Mouse (Mus musculus) right cerebral cortex, adult 18-20 months (tissue): ENCODE measurements around the gene Mmp25.

Experiments used
- DNase-seq: peaks from one replicate; pipeline ENCODE4 v3.0.0; 2022; ENCODE audit warnings: mixed read lengths

Mmp25 gene

DNA sequence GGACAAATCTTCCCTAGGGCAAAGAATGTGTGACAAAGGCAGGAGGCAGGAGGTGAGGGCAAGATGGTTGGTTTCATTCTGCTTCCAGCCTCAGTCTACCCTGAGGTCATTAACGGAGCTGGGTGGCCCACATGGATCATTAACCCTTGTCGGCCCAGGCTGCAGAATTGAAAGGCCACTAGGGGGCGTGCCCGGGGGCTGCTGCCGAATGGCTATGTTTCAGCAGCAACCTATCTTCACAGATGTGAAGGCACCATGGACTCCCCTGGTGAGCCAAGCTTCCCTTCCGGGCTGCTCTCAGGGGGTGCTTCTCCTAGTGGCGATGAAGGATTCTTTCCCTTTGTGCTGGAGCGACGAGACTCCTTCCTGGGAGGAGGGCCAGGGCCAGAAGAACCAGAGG is 16.4 kb upstream of the Mmp25 start:
- DNase-seq: no peak

DNA sequence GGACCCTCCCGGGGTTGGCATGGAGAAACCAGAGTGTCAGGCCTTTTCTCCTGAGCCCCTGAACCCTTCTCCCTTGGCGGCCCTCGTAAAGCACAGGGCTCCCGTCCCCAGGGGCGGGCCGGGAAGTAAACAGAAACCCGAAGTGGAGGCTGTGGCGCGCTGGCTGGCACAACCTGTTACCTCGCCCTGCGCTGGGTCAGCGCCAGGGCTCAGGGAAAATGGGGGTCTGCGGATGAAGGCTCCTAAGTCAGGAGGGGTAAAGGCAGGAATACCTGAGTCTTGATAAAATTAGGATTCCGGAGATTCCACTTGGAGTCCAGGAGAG is 15.8 kb upstream of the Mmp25 start:
- DNase-seq: no peak

DNA sequence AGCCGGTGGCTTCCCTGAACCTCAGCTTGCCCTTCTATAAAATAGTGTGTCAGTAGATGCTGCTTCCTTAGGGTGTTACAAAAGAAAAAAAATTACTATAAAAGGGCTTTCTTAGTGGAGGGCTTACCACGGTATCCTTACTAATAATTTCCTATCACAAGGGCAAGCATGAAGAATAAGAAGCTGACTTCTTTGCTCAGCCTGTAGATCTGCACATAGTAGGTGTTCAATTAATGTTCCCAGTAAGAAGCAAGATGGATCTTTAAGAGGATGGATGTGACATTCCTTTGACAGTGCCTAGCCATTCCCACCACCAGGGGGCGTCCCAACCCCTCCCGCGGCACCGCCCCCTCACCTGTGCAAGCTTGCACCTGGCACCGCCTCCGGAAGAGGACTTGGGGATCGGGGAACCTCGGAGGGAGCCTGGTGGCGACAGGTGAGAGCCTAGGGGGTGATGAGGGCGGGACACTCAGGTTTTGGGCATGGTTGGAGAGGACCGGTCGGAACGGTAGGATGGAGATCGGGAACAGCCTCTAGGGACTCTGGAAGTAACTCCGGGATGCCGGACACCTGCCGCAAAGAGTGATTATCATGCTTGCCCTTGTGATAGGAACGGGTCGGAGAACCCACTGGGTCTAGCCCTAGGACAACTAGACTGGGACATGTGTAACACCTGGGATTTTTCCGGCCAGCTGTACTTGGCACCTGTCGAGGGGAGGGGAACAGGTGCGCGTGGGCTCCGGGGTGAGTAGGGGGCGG is 15.2 kb upstream of the Mmp25 start, which contains the start of gene Bicdl2:
Gene Bicdl2 (plus strand): TSS at position 390 of the 759 bp plus-strand sequence.
- DNase-seq: no peak

DNA sequence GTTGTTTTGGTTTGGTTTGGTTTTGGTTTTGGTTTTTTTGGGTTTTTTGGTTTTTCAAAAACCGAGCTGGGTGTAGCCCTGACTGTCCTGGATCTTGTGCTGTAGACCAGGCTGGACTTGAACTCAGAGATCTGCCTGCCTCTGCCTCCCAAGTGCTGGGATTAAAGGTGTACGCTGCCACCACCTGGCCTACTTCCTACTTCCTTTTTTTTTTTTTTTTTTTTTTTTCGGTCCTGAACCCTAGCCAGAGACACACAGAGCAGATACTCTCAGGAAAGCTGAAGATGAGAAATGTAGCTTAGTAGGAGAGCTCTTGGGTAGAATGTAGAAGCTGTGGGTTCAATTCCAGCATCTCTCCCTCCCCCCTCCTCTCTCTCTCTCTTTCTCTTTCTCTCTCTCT is 13.4 kb upstream of the Mmp25 start:
- no peak for DNase-seq

DNA sequence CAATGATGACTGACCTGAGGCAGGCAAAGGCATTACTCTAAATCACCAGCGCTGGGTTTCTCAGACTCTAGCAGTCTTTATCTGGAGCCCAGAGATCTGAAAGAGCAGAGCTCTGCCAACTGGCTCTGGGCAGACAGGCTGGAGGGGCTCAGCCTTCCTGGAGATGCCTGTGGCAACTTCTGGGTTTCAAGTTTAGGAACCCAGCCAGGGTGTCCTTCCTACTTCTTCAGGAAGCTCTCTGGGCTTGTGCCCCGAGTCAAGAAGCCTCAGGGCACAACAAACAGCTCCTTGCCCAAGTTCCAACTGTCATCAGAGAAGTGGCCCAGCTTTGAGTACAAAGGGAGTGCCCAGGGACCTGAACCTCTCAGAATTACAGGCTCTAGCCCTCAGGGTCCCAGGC is 9.3 kb upstream of the Mmp25 start:
- DNase-seq: no peak

- DNase-seq: no peak
Measured at GRCm38 (mm10) chr17:23654001-23654400, 8.9 kb upstream of the Mmp25 start.

DNA sequence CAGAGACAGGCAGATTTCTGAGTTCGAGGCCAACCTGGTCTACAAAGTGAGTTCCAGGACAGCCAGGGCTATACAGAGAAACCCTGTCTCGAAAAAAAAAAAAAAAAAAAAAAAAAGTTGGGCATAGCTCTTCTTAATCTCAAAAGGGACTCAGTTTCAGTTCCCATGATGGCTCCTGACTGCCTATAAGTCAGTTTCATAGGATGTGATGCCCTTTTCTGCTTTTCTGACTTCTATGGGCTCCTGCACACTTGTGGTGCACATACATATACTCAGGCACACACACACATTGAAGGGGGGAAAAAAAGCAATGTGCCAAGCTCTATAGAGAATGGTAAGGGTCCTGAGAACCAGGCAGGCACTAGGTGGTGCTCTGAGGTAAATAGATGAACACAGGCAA is 8.2 kb upstream of the Mmp25 start:
- no peak for DNase-seq

- no peak for DNase-seq
Measured at GRCm38 (mm10) chr17:23651363-23651762, 6.3 kb upstream of the Mmp25 start.

- DNase-seq: no peak
Measured at GRCm38 (mm10) chr17:23645894-23646293, 817 bp upstream of the Mmp25 start.

DNA sequence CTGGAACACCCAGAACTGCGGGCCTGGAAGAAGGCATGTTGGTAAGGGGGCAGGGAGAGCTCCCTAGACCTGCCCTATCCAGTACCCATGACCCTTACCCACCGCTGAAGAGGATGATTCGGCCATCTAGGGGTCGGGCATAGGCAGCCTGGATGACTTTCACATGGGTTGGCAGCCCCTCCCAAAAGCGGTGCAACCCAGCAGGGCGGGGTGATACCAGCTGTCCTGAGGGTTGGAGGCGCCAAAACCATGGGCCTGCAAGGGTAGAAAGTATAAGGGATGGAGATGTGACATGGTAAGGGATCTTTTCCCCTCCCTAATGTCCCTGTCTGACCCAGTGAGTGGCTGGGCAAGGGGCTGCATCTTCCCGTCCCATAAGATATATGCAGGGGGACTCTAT is 13.8 kb downstream of the Mmp25 start:
- DNase-seq: no peak

DNA sequence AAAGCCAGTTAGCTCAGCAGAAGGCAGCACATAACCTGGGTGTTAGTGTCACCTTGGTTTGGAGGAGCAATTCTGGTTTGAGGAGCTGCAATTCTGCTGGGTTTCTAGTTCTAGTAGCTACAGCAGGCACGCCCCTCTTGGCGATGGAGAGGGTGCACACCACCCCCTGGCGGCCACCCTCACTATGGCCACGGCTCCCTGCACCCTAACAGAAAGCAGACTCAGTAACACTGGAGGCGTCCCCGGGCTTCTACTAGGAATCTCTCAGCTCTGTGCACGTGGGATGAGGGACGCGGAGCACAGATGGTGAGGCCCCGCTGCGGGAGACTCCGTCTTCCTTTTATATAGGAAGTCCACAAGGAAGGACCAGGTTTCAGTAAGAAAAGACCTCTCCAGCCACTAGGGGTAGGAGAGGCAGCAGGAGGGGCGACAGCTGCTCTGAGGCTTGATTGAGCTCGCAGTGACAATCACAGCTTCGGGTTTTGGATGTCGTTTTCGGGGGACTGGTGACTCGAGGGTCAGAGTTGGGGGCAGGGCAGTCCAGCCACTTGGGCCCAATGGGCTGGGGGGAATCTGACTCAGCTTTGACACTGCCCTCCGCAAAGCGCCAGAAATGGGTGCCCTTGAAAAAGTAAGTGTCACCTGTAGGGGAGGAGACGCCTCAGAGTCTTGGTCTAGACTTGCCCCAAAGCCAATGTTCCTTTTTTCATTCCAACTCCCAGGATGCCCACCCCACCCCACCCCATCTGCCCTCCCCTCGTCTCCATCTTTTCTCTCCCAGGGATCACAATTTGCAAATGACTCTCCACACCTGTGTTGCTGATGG is 14.7 kb downstream of the Mmp25 start:
- peak; percentile 87 for DNase-seq

- no peak for DNase-seq
Measured at GRCm38 (mm10) chr17:23627813-23628212, 17.3 kb downstream of the Mmp25 start.

DNA sequence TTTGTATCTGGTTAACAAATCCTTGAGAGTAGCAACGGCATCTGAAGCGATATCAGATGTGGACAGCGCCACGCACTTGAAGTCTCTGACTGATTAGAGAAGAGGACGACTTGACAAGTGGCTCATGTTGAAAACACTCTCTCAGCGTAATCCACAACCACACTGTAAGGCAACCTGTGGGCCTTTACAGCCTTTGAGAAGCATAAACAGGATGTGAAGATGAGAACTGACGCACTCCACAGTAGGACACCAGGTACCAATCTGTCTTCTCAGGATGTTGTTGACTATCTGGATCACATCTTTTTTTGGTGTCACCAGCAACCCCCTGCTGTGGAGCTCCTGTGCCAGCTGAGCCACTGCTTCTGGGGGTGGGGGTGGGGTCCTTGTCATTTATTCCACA is 24.7 kb downstream of the Mmp25 start:
- no peak for DNase-seq

DNA sequence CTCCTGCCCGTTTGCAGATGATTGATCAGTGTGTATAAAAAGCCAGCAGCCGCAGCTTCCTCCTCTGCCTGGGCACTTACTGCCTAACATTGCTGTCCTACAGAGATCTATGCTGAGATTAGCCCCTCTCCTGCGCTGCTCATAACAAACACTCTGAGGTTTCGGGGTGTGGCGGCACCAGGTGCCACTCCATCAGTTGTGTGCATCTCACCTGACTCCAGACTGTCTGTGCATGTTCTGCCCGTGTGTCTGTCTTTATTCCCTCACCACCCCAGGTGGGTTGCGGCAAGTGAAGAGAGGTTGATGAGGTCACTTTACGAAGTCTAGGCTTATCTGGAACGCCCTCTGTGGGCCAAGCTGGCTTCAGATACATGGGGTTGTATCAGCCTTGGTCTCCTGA is 28.0 kb downstream of the Mmp25 start:
- DNase-seq: no peak

DNA sequence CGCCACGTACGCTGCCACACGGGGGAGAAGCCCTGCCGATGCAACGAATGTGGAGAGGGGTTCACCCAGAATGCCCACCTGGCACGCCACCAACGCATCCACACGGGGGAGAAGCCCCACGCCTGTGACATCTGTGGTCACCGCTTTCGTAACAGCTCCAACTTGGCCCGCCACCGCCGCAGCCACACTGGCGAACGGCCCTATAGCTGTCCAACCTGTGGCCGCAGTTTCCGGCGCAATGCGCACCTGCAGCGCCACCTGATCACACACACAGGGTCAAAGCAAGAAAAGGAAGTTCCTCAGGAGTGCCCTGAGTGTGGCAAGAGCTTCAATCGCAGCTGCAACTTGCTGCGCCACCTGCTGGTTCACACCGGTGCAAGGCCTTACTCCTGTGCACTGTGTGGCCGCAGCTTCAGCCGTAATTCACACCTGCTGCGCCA is 34.7 kb downstream of the Mmp25 start:
- no peak for DNase-seq

DNA sequence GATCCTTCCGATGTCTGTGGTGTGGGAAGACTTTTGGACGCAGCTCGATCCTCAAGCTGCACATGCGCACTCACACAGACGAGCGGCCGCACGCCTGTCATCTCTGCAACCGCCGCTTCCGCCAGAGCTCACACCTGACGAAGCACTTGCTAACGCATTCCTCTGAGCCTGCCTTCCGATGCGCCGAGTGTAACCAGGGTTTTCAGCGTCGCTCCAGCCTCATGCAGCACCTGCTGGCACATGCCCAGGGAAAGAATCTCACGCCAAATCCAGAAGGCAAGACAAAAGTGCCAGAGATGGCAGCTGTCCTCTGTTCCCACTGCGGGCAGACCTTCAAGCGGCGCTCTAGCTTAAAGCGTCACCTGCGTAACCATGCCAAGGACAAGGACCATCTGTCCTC is 35.5 kb downstream of the Mmp25 start:
- DNase-seq: no peak

GRCm38 (mm10) chr17:23605220-23605619 is 39.9 kb downstream of the Mmp25 start:
- no peak for DNase-seq

DNA sequence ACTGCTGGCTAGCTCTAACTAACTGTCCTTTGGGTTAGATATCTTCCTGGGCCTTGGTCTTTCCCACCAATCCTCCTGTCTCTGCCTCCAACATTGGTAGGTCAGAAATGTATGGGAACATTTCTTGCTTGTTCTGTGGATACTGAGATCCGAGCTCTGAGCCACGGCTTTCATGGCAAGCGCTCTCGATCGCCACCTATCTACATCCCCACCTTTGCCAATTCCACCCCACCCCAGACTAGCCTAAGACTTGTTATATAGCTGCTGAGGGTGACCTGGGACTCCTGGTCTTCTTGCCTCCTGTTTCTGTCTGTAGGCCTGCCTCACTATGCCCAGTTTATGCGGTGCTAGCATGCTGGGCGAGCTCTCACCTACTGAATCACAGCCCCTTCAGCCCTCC is 40.7 kb downstream of the Mmp25 start:
- DNase-seq: no peak

- DNase-seq: no peak
Measured at GRCm38 (mm10) chr17:23603542-23603941, 41.5 kb downstream of the Mmp25 start.

DNA sequence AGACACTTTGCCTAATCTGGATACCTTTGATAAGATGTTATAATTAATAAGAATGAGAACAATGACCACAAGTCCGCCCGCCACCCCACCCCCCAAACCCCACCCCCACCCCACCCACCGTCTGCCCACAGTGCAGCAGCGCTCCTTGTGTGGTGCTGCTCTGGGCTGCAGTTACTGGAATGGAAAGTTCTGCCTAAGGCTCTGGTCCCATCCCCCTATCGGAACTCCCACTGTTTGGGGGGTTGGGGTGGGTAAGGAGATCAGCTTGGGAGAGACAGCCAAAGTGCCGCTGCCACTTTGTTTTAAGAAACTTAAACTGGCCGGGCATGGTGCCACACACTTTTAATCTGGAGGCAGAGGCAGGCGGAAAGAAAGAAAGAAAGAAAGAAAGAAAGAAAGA is 42.0 kb downstream of the Mmp25 start:
- DNase-seq: no peak

GRCm38 (mm10) chr17:23601836-23602585 is 43.1 kb downstream of the Mmp25 start:
- no peak for DNase-seq

DNA sequence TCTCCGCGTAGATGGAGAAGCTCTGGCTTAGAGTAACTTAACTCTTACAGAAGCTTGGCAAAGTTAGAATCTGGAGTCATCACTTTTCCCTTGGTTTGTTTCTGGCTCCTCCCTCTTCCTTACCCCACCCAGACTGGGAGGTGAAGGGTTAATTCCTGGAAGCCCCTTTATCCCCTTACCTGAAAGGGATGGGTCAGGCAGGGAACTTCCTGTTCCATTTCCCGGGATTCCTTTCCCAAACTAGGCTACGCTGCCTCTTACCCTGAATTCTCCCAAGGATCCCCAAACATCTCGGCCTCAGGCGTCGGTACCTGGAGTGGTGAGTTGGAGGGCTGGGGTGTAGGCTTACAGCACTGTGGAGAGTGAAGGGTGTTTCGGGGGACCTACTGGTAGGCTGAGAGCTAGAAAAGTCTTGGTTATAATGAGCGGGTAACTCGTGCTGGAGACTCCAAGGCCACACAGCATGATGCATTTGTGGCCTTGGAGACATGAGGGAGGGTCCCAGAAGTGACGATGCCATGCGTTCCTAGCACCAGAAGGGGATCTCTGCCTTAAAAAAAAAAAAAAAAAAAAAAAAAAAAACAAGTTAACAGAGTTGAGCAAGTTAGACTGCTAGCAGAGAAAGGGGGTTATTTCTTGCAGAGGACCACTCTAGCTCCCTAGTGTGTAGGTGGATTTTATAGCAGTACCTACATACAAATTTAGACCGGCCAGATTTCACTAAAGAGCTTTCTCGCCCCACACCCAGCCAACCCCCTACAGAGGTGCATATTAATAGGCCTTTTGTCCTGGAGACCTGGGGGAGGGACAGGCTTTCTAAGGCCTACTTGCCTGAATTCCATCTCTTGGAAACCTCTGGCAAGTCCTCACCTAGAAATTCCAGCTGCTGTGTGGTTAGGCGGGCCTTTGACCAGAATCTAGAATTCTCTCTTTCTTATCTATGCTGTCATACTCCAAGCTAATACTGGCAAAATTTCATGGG is 44.1 kb downstream of the Mmp25 start, which contains the start of gene Zscan10:
Gene Zscan10 (plus strand): TSS at position 216 of the 982 bp plus-strand sequence.
- no peak for DNase-seq
